Mouse (Mus musculus) spleen, postnatal 36 days (tissue): Measurements from ENCODE around the gene Kdm4a.

Experiments used
- DNase-seq, 2 experiments: peaks; one replicate each; pipeline ENCODE4 v3.0.0; 2022; ENCODE audit warnings: low spot score in 2 of 2, mixed read lengths in 1 of 2

Kdm4a gene

GRCm38 (mm10) chr4:118115132-118115531 is 64.7 kb downstream of the Kdm4a start:
- no peak for DNase-seq

- no peak for DNase-seq
These were observed 67.2 kb downstream of the Kdm4a start for GRCm38 (mm10) chr4:118112601-118113000.

GRCm38 (mm10) chr4:118109649-118110048 is 70.2 kb downstream of the Kdm4a start:
- DNase-seq, result peak in 1 of 2 experiments; percentile 34

GRCm38 (mm10) chr4:118108779-118109178 is 71.1 kb downstream of the Kdm4a start:
- DNase-seq, result peak; percentile 7 to 36

DNA sequence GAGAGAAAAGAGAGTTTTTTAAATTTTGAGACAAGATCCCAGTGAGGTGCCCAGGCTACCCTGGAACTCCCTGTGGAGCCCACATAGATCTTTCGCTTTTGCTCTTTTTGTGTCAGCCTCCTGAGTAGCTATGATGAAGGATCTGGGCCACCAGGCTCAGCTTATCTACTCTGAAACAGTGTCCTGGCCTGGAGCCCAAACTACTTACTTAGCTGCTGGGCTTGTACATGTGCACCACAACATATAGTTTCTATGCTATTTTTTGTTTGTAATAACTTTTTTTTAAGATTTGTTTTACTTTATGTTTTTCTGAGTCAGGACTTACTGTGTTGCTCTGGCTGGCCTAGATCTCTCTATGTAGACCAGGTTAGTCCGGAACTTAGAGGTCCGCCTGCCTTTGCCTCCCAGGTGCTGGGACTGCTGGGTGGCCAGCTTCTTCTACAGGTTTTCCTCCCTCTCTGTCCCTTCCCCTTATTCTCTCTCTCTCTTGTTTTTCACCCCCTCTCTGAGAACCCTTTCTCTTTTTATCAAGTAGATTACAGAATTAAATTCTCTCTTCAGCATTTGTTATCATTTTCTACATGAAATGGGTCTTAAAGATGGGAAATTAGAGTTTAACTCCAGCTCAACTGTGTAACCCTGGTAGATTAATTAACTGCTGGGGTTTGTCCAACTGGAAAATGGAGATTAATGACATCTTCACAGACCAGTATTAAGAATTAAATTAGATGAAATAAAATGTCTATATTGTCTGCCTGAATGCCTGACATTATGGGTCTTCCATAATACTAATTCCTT is 74.4 kb downstream of the Kdm4a start:
- peak; percentile 54 to 72 for DNase-seq

DNA sequence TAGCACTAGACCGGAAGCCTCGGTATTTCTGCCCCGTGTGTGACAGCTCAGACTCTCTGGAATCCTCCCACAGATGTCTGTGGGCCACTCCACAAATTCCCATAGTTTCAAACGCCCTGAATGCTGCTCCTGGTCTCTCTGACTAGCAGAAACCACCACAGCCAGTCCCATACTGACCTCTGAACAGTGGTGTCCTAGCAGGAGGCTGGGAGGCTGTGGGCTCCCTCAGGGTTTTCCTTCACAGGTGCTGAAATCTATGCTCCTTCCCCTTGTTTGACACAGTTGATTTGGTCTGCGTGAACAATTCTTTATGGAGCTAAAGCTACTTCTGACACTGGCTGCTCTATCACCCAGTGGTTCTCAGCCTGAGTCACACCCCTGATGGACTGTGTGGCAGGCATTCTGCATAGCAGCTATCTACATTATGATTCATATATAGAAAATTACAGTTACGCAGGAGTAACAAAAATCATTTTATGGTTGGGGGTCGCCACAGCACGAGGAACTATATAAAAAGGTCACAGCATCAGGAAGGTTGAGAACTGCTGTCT is 76.5 kb downstream of the Kdm4a start:
- no peak for DNase-seq

- no peak for DNase-seq
These were observed 78.3 kb downstream of the Kdm4a start for GRCm38 (mm10) chr4:118101497-118101896.

- no peak for DNase-seq
These were observed 80.0 kb downstream of the Kdm4a start for GRCm38 (mm10) chr4:118099637-118100364.

- DNase-seq, result no peak
These were observed 81.3 kb downstream of the Kdm4a start for GRCm38 (mm10) chr4:118098571-118098970.

- no peak for DNase-seq
These were observed 83.8 kb downstream of the Kdm4a start for GRCm38 (mm10) chr4:118096069-118096468.

GRCm38 (mm10) chr4:118092784-118093457 is 86.9 kb downstream of the Kdm4a start:
- no peak for DNase-seq

DNA sequence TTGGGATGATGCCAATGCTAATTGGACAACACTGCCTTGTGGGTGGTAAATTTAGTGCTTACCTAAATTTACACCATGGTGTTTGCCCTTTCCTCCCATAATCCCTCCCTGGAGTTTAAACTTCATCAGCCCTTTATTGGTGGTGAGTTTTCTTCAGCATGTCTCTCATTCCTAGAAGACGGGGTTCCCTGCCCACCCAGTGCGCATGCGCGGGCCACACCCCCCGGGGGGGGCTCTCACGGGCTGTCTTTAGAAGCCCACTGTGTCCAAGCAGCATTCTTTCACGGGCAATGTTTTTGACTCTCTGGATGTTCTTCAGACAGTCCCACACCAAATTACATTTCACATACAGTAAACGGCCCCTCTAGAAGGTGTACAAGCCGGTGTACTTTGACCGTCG is 89.4 kb downstream of the Kdm4a start:
- no peak for DNase-seq

GRCm38 (mm10) chr4:118089939-118090338 is 89.9 kb downstream of the Kdm4a start:
- peak; percentile 29 to 34 for DNase-seq

GRCm38 (mm10) chr4:118088771-118089170 is 91.1 kb downstream of the Kdm4a start:
- DNase-seq, result no peak
